Comparison of ENCODE assay signal across 13 mouse cellular contexts in the genomic region with DNA sequence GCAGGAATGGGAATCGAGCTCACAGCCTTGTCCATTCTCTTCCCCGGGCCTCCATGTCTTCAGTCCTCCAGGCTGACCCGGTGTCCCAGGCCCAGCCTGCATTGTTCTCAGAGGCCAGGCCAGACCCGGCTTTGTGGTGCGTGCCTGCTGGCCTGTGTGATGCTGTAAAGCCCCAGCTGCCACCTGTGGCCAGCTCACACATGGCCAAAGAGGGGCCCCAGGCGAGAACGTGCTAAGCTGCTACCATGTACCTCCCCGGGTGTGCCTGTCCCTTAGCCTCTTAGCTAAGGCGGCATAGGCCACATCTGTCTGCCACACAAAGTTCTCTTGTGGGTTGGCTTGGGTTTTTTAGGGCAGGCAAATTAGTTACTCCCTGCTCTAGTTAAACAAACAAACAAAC.
"Had no signal": no experiment of that assay in that cellular context is flagged by ENCODE, and none has a peak within 500 bp of the region (broad histone marks: within the 10 kb centered on the region; RNA-seq: fewer than 3 reads in every experiment).

No protein-coding gene starts in this region.

- ATAC-seq: liver, embryonic 12.5 days had no signal

- H3K9me3 ChIP-seq: limb, embryonic 15.5 days; lung, embryonic 15.5 days; megakaryocyte, embryonic 14.5 days; neural tube, embryonic 15.5 days had no signal

- H3K4me3 ChIP-seq: limb, embryonic 15.5 days; liver, embryonic 12.5 days; lung, embryonic 15.5 days; megakaryocyte, embryonic 14.5 days; midbrain, embryonic 12.5 days; neural tube, embryonic 15.5 days had no signal

- H3K27ac ChIP-seq: limb, embryonic 15.5 days; liver, embryonic 12.5 days; lung, embryonic 15.5 days; macrophage; midbrain, embryonic 12.5 days; neural tube, embryonic 15.5 days had no signal

- H3K36me3 ChIP-seq: limb, embryonic 15.5 days; liver, embryonic 12.5 days; lung, embryonic 15.5 days; midbrain, embryonic 12.5 days; neural tube, embryonic 15.5 days had no signal

- H3K4me2 ChIP-seq: limb, embryonic 15.5 days; liver, embryonic 12.5 days; lung, embryonic 15.5 days; midbrain, embryonic 12.5 days; neural tube, embryonic 15.5 days had no signal

- H3K9ac ChIP-seq: limb, embryonic 15.5 days; liver, embryonic 12.5 days; lung, embryonic 15.5 days; midbrain, embryonic 12.5 days; neural tube, embryonic 15.5 days had no signal

- H3K27me3 ChIP-seq: limb, embryonic 15.5 days; liver, embryonic 12.5 days; lung, embryonic 15.5 days; megakaryocyte, embryonic 14.5 days; midbrain, embryonic 12.5 days; neural tube, embryonic 15.5 days had no signal

- H3K4me1 ChIP-seq: limb, embryonic 15.5 days; lung, embryonic 15.5 days had no signal

- DNase-seq: kidney, adult 18-20 months; kidney, postnatal 10 days; left cerebral cortex, postnatal 4 days; lung, postnatal 14 days; right cerebral cortex, postnatal 25 days; thymus, postnatal 36 days had no signal
